Mouse (Mus musculus) adrenal gland, postnatal 25 days (tissue): ENCODE data around the gene Sfxn1. TPM values are rescaled to one million over a fixed set of nuclear protein-coding genes. Genes with fewer than 3 reads are reported as not detected.
A peak's percentile ranks its signal among the peaks of the same experiment; 100 is the strongest.

Source experiments
- DNase-seq: peaks from one replicate; pipeline ENCODE4 v3.0.0; 2021; ENCODE audit warnings: mixed read lengths
- total RNA-seq: library from RNA; stranded (reverse); gene quantifications from 2 replicates; pipeline ENCODE4 v1.2.3, GENCODE M21; 2021

Sfxn1 gene
- total RNA-seq, 1 experiment from 2014 or later: 62.7 TPM

DNA sequence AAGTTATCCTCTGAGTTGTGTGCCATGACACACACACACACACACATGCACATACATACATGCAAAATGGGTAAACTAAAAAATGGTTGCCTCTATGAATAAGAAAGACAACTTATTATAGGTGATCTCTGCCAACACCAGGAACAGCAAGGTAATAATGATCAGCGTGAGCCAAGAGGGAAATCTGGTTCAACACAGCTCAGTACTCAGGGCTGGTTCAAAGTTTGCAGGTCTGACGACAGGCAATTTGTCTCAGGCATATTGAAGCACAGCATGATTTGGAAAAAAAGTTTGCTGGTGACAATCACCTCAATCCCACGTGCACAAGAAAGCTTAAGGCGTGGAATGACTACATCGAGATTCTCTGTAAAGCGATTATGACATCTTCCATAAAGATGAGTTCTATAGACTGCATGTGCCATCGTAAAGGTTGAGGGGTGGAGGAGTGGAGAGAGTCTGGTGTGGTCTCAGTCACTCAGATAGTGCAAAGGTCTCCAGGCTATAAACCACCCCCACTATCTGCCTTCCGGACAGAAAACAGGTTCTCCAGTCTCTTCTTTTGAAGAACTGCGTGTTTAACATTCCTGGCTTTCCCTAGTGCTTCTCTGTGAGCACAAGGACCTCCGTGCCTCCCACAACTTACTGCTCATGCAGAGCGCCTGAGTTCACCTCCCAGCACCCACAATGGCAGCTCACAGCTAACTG, 6.0 kb downstream of the Sfxn1 start:
- DNase-seq: no peak

DNA sequence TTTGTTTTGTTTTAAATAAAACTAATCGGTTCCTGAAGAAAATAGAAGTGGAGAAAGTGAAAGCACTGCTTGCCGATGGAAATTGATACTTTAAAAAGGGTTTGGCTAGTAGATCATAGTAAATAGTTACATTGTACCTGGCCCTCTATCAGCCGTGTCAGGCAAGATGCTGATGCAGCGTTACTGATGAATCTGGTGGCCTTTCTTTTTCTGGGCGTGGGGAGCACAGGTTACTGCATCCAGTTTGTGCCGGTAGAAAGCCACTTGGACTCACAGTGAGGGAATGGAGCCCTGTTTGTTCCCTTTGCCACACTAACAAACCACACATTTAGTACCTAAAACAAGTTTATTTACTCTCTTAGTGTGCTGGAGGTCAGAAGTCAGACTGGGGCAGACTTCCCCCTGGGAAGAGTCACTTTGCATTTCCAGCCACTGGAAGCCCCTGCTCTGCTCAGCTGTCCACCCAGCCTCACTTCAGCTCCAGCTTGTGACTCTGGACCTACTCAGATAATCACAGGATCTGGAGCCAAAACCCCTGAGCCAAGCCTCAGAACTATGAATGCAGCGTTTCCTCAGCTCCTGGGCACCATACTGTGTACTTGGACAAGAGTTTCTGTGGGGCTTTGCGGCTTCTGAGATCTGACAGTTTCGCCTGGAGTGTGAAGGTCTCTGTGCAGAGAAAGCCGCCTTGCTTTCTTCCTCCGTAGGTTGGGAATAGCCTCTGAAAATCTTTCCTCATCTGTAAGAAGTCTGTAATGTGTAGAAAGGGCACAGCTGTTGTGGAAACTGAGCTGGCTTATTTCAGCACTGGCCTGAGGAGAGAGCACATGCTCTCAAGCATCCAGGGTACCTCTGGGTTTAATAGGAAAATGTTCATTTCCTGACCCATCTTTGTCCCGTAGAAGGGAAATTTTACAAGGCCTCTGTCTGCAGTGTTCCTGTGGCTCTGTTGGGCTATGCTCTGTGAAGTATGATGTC, 8.4 kb downstream of the Sfxn1 start:
- DNase-seq: no peak

DNA sequence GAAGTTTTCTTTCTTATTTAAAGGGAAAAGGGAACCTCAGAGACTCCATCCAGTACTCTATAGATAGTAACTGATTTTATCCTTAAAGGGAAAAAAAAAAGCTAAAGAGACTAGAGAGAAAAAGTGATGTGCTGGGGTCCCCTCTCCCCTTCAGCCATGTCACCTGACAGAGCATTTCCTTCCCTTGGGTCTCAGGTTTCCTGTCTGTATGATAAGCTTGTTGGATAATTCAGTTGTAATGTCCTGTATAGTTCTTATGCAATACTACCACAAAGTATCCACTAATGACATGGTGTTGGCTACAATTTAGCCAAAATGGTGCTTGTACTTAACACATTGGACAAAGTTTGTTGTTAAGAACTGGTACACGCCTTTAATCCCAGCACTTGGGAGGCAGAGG, 9.1 kb downstream of the Sfxn1 start:
- no peak for DNase-seq

DNA sequence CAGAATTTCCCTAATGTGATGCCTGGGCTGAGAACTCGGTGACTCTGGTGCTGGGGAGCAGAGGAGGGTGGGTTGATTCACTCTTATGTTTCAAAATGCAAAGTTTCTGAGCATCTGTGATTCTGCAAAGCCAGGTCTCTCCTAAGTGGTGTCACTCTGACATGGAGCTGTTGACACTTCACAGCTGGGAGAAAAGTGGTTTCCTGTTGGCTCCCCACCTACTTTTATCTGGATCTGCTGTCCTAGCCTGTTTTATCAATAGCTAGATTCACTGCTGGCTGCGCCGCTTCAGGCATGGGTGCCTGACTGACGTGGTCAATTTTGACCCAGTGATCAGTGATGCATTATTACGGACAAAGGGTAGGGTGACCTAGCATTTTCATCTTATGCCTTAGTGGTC, 11.3 kb downstream of the Sfxn1 start:
- DNase-seq: no peak

DNA sequence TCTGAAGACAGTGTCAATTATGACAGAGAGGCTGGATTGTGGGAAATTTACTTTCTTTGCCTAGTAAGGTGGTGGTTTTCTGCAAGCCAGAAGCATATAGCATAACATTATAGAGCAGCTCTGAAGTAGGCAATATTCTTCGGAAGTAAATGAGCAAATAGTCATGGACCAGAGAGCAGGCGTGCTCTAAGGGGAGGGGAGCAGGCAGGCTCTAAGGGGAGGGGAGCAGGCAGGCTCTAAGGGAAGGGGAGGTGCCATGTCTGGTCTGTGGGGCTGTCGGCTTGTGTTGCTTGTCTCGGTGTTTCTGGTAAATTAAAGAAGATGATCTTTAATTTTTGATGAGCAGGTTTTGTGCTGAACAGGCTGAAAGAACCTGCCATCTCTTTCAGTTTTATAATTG, 12.5 kb downstream of the Sfxn1 start:
- DNase-seq: no peak

DNA sequence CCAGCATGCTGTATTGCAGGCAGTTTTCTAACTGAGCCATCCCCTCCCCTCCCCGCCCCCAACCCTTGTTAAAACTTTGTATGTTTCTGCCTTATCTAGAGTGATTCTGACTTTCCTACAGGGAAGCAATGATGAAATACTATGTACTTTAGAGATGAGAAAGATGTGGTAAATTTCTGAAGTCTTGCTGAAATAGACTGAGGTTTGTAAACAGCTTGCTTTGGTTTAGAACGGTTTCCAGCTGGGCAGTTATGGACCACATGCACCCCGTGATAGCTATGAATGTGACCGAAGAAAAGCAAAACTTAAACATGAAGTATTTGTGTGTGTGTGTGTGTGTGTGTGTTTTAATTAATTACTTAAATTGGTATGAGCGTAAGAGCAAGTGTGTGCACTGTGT, 13.2 kb downstream of the Sfxn1 start:
- no peak for DNase-seq

DNA sequence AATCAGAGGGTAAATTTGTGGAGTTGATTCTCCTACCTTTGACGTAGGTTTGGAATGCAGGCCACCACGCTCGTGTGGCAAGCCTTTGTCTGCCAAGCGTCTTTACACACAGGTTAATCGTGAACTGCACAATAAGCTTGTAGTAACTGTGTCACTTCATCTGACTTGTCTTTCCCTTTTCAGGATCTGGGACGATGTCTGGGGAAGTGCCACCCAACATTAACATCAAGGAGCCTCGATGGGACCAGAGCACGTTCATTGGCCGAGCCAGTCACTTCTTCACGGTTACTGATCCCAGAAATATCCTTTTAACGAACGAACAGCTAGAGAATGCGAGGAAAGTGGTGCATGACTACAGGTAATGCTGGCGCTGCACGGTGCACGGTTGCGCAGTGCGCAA, 13.6 kb downstream of the Sfxn1 start:
- DNase-seq: no peak

DNA sequence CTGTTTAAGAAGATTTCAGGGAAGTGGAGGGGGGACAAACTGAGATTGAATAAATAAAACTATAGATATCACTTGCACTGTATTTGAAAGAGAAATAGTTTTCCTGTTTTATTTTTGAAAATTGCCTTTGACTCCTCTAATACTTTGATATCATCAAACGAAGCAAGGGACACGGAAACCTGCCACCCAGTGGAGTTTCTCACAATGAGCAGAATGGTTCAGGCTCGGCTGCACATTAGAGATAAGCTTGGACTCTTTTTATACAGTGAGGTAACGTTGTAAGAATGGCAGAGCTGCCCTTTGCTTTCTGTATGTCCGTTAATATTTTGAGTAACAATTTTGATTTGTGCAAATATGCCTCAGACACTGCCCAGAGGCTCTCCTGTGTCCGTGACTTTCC, 20.1 kb downstream of the Sfxn1 start:
- DNase-seq: no peak

DNA sequence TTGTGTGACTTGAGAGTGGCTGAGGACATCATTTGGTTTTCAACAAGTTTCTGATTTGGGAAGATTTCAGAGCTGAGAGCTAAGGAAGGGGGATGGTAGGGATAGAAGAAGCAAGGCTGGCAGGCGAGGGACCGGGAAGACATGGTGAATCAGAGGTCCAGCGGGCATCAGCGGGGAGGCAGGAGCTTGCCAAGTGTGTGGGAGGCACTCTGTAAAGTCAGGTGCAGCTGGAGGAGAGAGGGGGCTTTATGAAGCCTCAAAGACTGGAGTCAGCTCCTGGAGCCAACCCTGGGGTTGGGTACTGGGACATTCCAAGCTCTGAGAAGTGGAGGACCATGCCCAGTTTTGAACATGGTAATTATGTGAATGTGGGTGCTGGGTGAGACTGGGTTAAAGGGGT, 22.7 kb downstream of the Sfxn1 start:
- no peak for DNase-seq

DNA sequence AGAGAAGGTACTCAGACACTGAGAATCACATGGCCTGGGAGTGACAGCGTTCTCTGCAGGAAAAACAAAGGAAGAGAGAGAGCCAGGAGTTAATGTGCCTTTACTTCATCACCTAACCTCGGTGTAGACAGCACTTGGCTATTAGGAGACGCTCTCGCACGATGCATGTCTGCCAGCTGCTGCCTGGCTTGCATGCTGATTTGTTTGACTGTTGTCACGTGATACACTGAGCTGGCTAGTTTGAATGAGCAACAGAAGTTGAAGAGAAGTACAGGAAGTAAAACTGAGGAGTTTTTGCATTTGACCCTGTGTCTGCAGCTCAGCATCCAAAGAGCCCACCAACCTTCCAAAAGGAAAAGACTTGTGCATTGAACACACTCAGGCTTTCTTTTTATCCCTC, 23.3 kb downstream of the Sfxn1 start:
- no peak for DNase-seq

DNA sequence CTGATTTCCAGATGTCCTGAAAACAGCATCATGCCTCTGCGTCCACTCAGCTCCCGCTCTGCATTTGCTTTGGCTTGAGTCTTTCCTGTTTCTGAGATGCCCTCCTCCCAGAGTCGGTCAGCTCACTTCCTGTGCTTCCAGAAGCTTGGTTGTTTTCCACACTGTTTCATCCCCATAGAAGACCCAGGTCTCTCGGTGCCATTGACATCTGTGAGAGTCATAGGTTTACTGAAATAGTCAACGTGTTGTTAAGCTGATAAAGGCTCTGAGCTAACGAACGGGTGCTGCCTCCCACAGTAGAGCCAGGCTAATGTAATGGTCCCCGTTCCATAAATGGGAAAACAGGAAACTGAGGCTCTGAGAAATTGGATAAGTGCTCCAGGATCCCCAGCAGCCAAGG, 24.1 kb downstream of the Sfxn1 start:
- no peak for DNase-seq

DNA sequence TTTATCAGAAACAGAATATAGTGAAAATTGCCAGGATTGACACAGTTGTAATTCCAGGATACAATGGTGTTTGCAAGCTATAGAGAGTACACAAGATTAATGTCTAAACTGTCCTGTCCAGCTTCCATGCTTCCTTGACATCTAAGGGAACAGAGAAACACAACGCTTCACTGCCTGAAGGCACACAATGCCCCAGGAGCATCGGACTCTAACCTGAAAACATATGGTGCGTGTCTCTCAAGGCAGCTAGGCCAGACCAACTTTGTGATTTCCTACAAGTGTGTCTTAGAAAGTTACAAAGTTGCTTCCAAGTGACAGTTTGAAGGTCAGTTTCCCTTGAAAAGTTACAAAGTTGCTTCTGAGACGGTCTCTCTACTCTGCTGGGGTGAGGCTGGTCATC, 25.6 kb downstream of the Sfxn1 start:
- DNase-seq: no peak

DNA sequence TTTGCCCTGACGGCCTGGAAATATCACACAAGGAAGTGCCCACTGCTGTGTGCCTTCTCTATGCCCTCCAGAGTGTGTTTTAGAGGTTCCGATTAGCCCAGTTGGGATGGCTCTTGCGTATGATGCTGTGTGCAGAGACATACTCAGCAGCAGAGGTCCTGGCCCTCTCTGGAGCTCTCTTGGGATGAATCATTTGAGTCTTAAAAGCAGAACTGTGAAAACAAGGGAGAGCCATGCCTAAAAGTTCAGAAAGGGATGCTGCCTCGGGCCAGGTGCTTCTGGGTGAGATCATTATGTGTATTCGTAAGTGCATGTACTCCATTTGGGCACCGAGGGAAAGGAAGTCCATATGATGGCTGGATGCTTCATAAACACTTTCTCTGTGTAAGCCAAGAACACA, 26.1 kb downstream of the Sfxn1 start:
- DNase-seq: no peak

DNA sequence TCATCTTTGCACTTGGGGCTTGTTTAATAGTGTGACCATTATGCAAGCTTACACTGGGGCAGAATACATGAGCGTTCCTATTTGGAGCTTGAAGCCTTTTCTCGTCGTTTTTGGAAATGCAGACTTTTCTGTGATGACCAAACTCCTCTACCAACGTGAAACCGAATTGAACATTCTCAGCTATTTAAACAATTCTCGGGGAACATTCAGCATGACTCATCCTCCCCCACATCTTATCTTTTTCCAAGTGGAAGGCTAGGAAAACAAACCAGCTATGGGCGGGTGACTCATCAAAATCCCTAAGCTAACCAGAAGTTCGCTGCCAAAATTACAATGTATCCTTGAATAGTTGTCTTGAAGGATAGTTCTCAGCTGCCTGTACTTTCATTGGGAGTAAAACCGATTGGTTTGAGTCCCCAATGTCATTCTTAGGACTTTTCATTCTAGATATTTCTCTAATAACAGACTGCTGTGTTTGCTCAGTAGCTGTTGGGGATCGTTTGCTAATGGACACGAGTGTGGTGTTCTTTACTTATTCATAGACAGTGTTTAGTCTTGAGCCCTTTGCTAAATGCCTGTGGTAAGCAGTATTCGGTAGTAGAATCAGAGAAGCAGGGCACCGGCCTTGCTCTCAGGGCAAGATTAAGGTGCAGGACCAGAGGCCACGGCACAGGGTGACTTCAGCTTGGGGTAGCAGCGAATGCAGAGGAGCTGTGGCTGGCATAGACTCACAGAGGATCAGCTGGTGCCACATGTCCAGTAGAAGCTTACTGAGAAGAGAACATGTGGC, 29.6 kb downstream of the Sfxn1 start:
- peak; percentile 21 for DNase-seq

DNA sequence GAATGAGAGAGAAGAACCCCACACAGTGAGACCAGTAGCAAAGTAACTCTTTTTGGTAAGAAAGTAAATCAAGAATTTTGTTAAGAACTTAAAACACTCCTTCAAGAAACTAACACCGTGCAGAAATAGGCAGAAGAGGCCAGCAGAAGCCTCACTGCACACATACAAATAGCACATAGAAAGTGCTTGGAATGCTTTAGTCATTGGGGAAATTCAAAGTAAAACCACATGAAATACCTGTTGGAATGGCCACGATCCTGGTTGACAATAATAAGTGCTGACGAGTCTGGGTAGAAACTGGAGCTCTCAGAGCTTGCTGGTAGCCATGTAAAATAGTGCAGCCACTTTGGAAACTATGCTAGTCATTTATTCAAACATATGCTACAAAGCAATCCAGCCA, 30.4 kb downstream of the Sfxn1 start:
- DNase-seq: no peak

DNA sequence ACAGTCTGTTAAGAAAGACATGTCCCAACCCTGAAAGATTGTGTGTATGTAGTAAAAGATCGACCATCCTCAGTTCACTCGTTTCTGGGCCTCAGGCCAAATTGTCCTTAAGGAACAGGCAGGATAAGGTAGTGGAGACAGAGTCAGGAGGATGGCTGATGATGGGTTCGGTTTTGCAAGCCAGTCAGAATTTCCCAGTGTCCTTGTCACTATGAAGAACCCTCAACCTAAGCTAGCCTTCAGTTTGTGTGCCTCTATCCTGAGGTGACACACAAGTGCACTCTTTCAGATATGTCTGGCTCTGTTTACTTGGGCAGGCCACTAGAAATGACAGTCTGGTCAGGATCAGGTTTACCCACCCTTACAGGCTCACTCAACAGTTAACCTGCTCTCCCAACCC, 31.6 kb downstream of the Sfxn1 start:
- DNase-seq: no peak

DNA sequence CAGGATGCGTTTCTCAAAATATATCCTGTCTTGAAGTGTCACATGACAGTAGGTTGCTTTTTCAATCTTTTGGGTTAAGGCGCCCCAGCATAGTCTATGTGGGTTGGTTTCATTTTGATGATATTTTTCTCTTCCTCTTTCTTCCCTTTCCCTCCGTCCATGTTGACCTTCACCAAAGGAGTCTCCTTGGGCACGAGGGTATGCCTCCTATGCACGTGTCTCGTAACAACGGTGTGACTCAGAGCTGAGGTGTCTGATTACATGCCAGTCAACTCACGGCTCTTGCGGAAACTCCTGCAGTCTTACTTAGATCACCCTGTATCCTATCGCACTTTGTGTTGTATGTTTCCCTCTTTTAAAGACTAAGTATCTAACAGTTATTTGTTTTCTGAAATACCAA, 32.2 kb downstream of the Sfxn1 start:
- no peak for DNase-seq

DNA sequence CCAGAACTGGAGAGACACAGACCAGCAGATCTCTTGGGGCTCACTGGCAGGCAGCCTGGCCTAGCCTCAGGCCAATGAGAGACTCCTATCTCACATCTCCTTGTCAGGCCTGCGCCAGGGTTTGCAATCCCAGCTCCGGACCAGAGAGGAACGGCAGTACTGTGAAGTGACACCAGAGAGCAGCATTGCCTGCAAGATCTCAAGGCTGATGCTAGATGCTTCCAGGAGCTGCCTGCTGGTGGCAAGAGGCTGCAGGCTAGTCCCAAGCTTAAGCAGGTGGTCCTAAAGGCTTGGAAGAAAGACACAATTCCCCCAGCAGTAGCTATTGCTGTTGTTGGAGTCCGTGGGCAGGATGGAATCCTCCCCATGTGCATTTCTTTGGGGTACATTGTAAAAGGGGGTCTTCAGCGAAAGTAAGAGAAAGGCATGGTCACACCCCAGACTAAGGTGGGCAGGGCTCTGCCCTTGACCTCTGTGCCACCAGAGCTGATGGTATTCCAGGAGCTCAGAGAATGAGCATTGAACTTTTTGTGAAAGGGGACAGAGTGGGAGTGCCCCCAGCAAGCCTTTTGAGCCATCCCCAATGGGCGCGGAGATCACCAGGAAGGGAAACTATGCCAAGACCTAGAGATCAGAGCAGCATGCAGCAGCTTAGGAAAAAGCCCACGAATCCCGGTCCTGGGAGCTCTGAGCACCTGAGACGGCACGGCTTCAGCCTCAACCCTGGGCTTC, 42.3 kb downstream of the Sfxn1 start:
- peak; percentile 66 for DNase-seq

DNA sequence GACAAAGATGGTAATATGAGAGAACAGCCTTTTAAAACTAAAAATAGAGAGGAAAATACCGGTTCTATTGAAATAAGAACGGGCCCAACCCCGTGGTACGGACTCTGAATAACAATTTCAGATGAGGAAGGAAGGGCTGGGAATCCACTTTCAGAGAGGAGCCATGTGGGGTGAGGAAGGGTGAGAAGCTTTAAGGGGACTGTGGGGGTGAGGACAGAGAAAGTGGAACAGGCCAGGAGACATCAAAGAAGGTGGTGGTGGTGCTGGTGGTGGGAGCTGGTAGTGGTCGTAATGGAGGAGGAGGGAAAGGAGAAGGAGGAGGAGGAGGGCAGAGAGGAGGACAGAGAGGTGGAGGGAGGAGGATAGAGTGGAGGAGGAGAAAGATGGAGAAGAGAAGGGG, 43.3 kb downstream of the Sfxn1 start:
- DNase-seq: no peak

DNA sequence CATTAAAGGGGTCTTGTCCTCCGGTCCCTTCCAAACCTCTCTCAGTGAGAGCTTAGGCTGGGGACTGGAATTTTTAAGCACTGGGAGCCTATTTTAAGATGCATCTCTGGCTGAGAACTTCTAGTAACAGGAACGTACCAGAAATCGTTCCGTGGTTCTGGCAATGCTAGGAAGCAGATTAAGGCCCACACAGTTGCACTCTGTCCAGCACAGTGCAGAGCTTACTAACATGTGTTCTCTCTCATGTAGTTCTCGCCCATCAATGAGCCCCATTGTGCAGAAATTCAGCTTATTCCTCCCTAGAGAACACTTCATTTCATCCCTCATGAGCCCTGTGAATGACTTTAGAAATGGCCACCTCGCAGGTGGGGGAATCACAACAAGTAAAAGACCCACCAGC, 44.1 kb downstream of the Sfxn1 start:
- DNase-seq: no peak

DNA sequence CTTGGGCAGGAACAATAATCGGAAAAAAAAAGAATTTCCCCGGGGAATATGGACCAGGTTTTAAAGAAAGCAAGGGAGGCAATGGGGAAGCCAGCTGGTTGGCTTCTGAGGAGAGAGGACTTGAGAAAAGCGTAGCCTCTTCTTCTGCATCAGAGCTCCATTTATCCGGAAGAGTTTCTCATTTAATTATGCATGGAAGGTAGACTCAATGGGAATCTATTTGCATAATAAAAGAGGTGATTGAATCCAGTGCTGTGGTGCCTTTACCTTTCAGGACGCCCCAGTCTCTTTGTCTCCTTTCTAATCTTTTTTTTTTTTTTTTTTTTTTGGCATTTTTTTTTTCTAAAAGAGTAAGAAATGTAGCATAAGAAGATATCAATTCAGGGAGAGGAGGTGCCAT, 46.7 kb downstream of the Sfxn1 start:
- DNase-seq: no peak

DNA sequence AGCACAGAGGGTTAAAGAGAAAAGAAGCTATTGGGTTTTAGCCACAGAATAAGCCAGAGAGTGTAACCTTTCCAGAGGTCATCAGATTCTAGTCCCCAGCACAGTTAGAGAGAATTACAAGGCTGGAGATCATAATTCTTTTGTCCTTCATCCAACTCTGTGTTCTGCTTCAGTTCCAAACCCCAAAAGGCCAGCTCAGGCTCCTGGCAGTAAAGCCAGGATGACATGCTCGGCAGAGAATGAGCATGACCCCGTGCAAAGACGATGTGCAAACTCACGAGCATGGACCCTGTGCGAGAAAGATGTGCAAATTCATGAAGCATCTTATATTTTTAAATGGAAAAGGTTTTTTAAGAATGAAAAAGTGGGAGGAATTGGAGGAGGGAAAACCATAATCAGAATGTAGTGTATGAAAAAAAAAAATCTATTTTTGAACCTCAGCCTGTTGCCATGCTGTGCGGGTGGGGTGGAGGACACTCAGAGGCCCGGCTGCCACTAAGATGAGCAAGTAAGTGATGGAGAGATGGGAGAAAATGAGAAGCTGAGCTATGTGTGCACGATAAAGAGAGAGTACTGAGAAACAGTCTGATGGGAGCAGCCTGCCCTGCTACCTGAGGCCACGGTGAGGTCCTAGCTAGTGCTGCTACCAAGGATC, 66.2 kb downstream of the Sfxn1 start:
- DNase-seq: no peak
